Mouse (Mus musculus) heart, embryonic 11.5 days (tissue): ENCODE measurements around the gene Ints2. TPM values are rescaled to one million over a fixed set of nuclear protein-coding genes. Genes with fewer than 3 reads are reported as not detected.
A peak's percentile ranks its signal among the peaks of the same experiment; 100 is the strongest.
"Not testable (repeated sequence)": the region's sequence is repeated elsewhere in the genome, so short reads cannot be mapped to it uniquely, and the experiment has no call there.

Experiments
- ATAC-seq: fragments of 200-750 bp; cut with Nextera tagmentation; replicated peaks from 2 replicates; pipeline ENCODE4 v1.8.0; 2017; ENCODE audit warnings: moderate library complexity; ENCODE audit not compliant: insufficient number of reproducible peaks, low FRiP score, low TSS enrichment
- H3K27ac ChIP-seq: fragments of 300-500 bp; sonication (generic); 2 replicates; pipeline ENCODE4 v1.5.1; 2014; ENCODE audit warnings: mild to moderate bottlenecking, low read depth, low read length
- H3K27me3 ChIP-seq: fragments of 300-500 bp; sonication (generic); 2 replicates; pipeline ENCODE4 v1.6.1; 2014; ENCODE audit warnings: mild to moderate bottlenecking, low read length, mixed read lengths; ENCODE audit not compliant: control insufficient read depth, insufficient read depth
- H3K36me3 ChIP-seq: fragments of 300-500 bp; sonication (generic); 2 replicates; pipeline ENCODE4 v1.6.1; 2014; ENCODE audit warnings: mild to moderate bottlenecking, low read length, moderate library complexity, mixed read lengths; ENCODE audit not compliant: control insufficient read depth, insufficient read depth
- H3K4me1 ChIP-seq: fragments of 300-500 bp; sonication (generic); 2 replicates; pipeline ENCODE4 v1.6.1; 2014; ENCODE audit warnings: low read length; ENCODE audit not compliant: control insufficient read depth, insufficient read depth
- H3K4me2 ChIP-seq: fragments of 300-500 bp; sonication (generic); 2 replicates; pipeline ENCODE4 v1.6.1; 2014; ENCODE audit warnings: mild to moderate bottlenecking, moderate library complexity
- H3K4me3 ChIP-seq: fragments of 300-500 bp; sonication (generic); 2 replicates; pipeline ENCODE4 v1.5.1; 2014; ENCODE audit warnings: low read depth, low read length
- H3K9ac ChIP-seq: fragments of 300-500 bp; sonication (generic); 2 replicates; pipeline ENCODE4 v1.6.1; 2014; ENCODE audit warnings: mild to moderate bottlenecking, low read depth, low read length, moderate library complexity
- H3K9me3 ChIP-seq: fragments of 300-500 bp; sonication (generic); replicated peaks from 2 replicates; pipeline ENCODE4 v1.6.1; 2016; ENCODE audit warnings: low read length; ENCODE audit not compliant: control insufficient read depth
- WGBS: fragments of 180-500 bp; shearing (Covaris S2); extraction: QIAGEN DNeasy Blood & Tissue Kit; methylation state at CpG from one replicate; pipeline ENCODE4 v1.1.7; 2014; ENCODE audit not compliant: insufficient replicate concordance; 5-methylcytosine and 5-hydroxymethylcytosine counted together
- polyA plus RNA-seq: library from polyadenylated mRNA; unstranded; fragments of >200 nt; fragmentation: Nextera tagmentation; extraction: Ambion mirVana; gene quantifications from 2 replicates; pipeline ENCODE4 v1.2.1, GENCODE M21; 2014

Gene Ints2
- polyA plus RNA-seq, 1 experiment from 2014 or later: 21.0 TPM

DNA sequence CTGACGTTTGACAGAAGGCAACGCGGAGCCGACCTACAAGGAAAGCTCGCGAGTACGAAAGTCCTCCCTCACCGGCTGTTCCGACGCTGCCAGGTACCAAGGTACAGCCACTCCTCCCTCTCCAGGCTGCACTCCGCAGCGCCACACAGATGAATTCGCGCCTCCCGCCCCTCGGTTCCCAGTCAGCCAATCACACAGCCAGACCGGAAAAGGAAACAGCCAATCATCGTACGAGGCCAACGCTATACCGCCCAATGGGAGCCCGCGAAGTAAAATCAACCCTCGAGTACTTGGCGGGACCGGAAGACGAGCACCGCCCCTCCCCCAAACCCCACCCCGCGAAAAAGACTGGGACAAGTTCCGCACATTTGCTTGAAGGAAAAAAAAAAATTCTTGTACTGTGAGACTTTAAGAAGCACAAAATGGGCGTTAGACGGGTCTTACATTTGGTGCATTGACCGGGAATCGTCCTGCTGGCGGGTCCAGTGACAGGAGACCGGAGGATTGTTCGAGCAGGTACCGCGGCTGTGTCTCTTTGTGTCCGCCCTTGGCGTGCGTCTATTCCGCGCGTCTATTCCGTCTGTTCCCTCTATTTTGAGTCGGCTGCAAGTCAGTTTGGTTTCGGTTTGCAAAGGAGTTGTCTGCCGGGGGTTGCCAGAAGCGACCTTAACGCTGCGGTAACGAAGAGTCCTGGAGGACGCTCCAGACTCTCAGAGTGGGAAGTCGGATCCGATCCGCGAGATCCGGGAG, 56.2 kb downstream of the Ints2 start, which contains the start of gene Brip1:
Brip1 (minus strand) TSS at position 157 of the 750 bp plus-strand sequence.
- peak within 1 kb of the TSS; percentile 90 for H3K9ac ChIP-seq
- H3K4me1 ChIP-seq: peaks cover 10% of the 10 kb centered on the region; the same call in 1 of the 2 replicates
- WGBS: under 1% methylated on average over 60 of the region's 60 CpGs
- peak within 1 kb of the TSS; percentile 89 for H3K4me3 ChIP-seq
- peaks cover 25% of the 10 kb centered on the region for H3K36me3 ChIP-seq
- peak; percentile 98 for ATAC-seq
- no peaks in the 10 kb centered on the region for H3K9me3 ChIP-seq
- peak within 1 kb of the TSS; percentile 85 for H3K27ac ChIP-seq
- peak within 1 kb of the TSS; percentile 80 for H3K4me2 ChIP-seq
- no peaks in the 10 kb centered on the region for H3K27me3 ChIP-seq

DNA sequence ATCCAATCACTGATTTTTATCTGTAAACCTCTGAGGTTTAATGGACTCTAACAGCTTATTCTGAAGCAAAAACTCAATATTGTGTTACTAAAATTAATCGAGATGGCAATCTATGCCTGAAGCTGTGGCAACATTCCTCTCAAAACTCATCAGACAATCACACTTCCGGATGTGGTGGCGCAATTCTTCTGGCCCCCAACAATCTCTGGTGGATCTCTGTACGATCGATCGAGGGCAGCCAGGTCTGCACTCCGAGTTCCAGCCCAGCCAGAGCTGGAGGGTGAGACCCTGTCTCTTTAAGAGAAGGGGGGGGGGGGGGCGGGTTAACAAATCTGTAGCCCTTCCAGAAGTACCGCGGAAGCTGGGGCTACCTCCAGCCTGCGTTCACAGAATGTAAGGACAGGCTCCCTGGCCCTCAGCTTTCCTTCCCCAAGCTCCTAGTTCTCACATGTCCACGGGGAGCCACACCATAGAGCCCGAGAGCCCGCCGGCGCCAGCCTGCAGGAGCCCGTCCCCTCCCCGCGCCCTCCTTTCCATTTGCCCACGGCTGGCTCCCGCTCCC, 56.8 kb downstream of the Ints2 start:
- H3K27me3 ChIP-seq: no peaks in the 10 kb centered on the region
- peak overlapping the region; percentile 70 for H3K4me2 ChIP-seq
- peak overlapping the region; percentile 78 for H3K9ac ChIP-seq
- H3K9me3 ChIP-seq: no peaks in the 10 kb centered on the region
- peak; percentile 58 for ATAC-seq
- H3K4me1 ChIP-seq: peaks cover 10% of the 10 kb centered on the region; the same call in 1 of the 2 replicates
- peak overlapping the region; percentile 81 for H3K27ac ChIP-seq
- peaks cover 21% of the 10 kb centered on the region for H3K36me3 ChIP-seq
- WGBS: 2% methylated on average over 21 of the region's 21 CpGs
- H3K4me3 ChIP-seq: peak overlapping the region; percentile 89

DNA sequence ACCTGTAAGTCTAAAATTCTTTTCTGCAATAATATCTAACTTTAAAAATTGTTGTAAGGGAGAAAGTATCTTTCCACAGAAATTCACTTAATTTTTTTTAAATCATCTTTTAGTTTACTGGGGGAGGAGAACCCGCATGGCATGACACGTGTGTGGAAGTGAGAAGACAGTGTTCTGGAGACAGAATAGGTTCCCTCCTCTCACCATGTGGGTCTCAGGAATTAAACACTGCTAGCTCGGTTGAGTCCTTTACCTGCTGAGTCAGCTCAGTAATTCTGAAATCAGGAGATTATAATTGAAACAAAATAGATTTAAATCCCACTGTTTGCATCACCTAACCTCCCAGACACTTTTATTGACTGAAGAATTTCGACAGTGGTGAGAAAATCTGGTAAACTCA, 57.6 kb downstream of the Ints2 start:
- no peaks in the 10 kb centered on the region for H3K9me3 ChIP-seq
- WGBS: 53% methylated on average over 4 of the region's 4 CpGs

DNA sequence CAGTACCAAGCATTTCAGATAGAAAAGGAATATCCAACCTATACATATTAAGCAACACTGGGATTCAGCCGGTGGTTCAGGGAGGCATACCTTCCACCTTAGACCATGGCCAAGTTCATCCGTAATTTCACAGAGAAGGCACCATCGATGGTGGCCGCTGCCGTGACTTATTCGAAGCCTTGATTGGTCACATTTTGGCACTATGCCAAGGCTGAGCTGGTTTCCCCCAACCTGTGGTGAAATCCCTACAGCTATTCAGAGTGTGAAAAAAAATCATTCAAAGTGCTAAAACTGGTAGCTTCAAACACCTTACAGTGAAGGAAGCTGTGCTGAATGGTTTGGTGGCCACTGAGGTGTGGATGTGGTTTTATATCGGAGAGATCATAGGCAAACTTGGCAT, 72.2 kb downstream of the Ints2 start:
- not testable (repeated sequence) for H3K9ac ChIP-seq, ATAC-seq, H3K4me2 ChIP-seq, H3K36me3 ChIP-seq, H3K27ac ChIP-seq, H3K9me3 ChIP-seq, H3K27me3 ChIP-seq, H3K4me1 ChIP-seq, H3K4me3 ChIP-seq
- 91% methylated on average over 7 of the region's 7 CpGs for WGBS

More for the DNA sequence above, 57.6 kb downstream of the Ints2 start:
- no peak for ATAC-seq
- Histone ChIP-seq H3K4me2 (peak overlapping the region; percentile 70), H3K27me3 (no peaks in the 10 kb centered on the region), H3K36me3 (peaks cover 12% of the 10 kb centered on the region), H3K4me1 (peaks cover 10% of the 10 kb centered on the region; the same call in 1 of the 2 replicates), H3K27ac (no peak overlapping the region), H3K4me3 (peak overlapping the region; percentile 89; the same call in 1 of the 2 replicates), H3K9ac (no peak overlapping the region)

DNA sequence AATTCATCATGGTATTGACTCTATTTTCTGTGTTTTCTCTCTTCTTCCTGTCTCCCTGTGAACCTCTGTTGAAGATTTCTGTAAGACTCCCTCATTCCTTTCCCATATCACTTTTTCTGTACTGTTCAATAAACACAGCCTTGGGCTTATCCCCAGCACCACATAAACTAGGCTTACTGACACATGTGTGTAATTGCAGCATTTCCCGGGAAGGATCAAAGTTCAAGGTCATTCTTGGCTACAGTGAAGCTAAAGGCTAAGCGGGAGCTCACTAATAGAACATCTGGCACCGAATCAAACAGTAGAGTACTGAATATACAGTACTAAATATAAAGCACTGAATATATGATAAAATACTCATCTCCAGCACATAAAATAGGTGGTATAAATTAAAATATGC, 81.5 kb downstream of the Ints2 start:
- Histone ChIP-seq H3K27me3 (no peaks in the 10 kb centered on the region), H3K9ac (no peak overlapping the region), H3K4me3 (no peak overlapping the region), H3K4me2 (no peak overlapping the region), H3K27ac (no peak overlapping the region), H3K9me3 (no peaks in the 10 kb centered on the region), H3K36me3 (no peaks in the 10 kb centered on the region), H3K4me1 (no peaks in the 10 kb centered on the region; the same call in 1 of the 2 replicates)
- no peak for ATAC-seq
- 81% methylated on average over 3 of the region's 3 CpGs for WGBS

DNA sequence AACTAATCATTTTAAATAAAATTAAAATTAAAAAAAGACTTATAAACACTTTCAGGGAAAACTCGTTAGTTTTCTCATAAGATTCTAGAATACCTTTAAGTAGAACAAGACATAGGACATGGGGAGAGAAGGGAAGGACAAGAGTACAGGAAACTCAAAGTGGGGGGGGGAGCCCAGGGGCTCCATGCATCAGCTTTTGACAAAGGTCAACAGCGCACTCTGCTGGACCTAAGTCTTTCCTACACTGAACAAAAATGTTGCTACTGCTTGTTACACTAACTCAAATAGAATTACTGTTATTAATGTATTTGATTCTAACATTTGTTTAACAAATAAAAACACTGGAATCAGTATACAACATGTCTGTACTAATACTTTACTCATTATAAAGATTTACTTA, 83.2 kb downstream of the Ints2 start:
- Histone ChIP-seq H3K9ac (no peak overlapping the region), H3K4me1 (no peaks in the 10 kb centered on the region; the same call in 1 of the 2 replicates), H3K27me3 (no peaks in the 10 kb centered on the region), H3K4me3 (no peak overlapping the region), H3K4me2 (no peak overlapping the region), H3K36me3 (no peaks in the 10 kb centered on the region), H3K27ac (no peak overlapping the region), H3K9me3 (no peaks in the 10 kb centered on the region)
- WGBS: 40% methylated on average over 2 of the region's 2 CpGs
- no peak for ATAC-seq

DNA sequence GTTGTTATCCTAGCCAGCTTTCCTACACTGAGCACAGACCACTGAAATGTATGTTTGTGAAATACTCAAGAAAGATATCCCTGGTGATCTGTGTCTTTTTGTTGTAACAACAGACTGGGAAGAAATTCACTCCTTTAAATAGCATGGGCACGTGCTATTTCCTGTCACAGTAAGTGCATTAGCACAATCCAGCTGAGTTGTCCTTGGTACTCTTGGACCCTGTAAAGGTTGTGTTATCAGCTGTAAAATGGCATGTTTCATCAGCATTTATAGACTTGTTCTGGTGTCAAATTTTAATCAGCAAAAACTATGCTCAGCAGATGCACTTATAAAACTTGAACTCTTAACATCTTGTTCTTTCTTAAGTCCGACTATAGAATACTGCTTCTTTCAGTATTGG, 86.6 kb downstream of the Ints2 start:
- no peak overlapping the region for H3K9ac ChIP-seq
- no peaks in the 10 kb centered on the region; the same call in 1 of the 2 replicates for H3K4me1 ChIP-seq
- H3K9me3 ChIP-seq: no peaks in the 10 kb centered on the region
- H3K27ac ChIP-seq: no peak overlapping the region
- H3K4me3 ChIP-seq: no peak overlapping the region
- H3K4me2 ChIP-seq: no peak overlapping the region
- 70% methylated on average over 2 of the region's 2 CpGs for WGBS
- no peaks in the 10 kb centered on the region for H3K36me3 ChIP-seq
- ATAC-seq: no peak
- no peaks in the 10 kb centered on the region for H3K27me3 ChIP-seq
